Mouse (Mus musculus) thymus, postnatal 0 days (tissue): ENCODE data around the gene Eef2kmt. TPM values are rescaled to one million over a fixed set of nuclear protein-coding genes. Genes with fewer than 3 reads are reported as not detected.
"Not testable (repeated sequence)": the region's sequence is repeated elsewhere in the genome, so short reads cannot be mapped to it uniquely, and the experiment has no call there.

Experiments
- DNase-seq: peaks from one replicate; pipeline ENCODE4 v3.0.0-alpha.2; 2015; ENCODE audit warnings: low spot score
- polyA plus RNA-seq: library from polyadenylated mRNA; unstranded; fragments of >200 nt; fragmentation: Nextera tagmentation; extraction: Ambion mirVana; gene quantifications from 2 replicates; pipeline ENCODE4 v1.2.1, GENCODE M21; 2015

Gene Eef2kmt
- 13.9 and 15.5 TPM in 2 replicates for polyA plus RNA-seq

DNA sequence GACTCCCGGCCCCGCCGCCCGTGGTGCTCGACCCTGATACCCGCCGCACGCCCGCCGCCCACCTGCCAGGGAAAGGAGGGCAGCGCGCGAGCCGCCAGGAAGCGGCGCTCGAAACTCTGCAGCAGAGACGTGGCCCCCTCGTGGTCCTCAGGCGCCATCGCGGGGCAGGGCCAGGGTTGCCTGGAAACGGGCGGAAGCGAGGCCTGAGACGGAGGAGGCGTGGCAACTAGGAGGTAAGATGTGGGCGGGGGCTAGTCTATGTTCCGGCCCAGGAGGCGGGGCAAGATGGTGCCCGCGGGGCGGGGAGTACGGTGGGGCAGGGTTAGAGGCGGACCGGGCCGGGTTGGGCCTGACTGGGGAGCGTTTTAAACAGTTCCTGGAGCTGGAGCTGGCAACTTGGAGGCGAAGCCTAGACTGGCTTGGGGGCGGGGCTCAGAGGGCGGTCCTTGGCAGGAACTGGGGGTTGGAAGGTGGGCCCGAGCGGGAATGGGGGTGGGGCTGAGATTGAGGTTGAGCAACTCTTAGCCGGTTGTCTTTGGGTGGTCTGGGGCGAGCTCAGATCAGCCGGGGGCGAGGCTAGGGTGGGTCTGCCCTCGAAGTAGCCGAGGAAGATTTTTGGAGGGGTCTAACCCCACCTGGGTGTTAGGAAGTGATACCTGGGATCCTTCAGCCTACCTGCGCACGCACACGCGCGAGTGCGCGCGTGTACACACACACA lies at the start of gene Eef2kmt:
Eef2kmt (minus strand) TSS at position 205 of the 718 bp plus-strand sequence.
- DNase-seq, result peak; percentile 99

DNA sequence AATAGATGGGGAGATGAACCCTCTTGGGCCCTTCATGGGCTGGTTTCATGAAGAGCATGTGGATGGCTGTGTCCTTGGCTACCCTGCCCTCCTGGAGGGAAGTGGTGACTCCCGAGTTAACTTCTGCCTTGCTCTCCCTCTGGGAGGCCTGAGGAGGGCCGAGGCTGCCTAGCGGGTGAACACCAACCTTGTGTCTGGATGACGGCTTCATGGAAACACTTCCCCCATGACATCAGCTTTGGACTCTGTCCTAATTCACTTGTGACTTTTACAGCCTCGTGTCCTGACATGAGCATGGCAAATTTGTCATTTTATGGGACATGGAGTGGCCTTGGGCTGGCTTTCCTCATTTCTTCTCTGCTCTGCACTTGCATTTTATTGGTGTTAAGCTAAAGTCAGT lies 39.5 kb upstream of the Eef2kmt start:
- DNase-seq, result no peak

DNA sequence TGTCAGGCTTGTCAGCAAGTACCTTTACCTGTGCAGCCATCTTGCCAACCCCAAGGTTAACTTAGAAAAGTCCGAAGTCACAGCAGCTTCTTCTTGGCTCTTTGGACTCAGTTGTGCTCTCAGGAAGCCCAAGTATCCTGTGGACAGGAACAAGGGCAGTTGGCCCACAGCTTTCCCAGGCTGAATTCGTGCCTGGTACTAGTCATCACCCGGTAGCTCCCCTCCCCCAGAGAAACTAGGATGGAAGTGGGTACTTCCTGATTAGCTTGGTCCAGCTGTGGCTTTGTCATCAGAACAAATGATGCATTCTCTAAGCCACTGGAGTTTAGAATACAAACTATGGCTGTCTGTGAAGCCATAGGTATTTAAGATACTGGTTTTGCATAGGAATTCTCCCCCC lies 29.6 kb upstream of the Eef2kmt start:
- no peak for DNase-seq

DNA sequence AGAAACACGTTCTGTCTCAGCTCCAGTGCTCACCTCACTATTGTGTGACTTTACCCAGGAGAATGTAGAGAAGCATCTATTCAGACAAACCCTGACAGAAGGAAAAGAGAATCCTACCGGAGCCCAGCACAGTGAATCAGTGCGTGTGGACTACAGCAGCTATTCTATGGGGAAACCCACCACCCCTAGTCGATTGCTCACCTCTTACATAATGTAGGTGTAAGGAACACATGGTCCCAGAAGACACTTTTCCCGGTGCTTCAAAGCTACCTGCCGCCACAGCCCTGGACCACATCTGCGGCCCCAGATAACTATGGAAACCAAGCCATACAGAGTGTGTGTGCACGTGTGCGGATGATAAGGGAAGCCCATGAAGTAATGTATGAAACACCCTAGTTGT lies 26.9 kb upstream of the Eef2kmt start:
- DNase-seq, result no peak

DNA sequence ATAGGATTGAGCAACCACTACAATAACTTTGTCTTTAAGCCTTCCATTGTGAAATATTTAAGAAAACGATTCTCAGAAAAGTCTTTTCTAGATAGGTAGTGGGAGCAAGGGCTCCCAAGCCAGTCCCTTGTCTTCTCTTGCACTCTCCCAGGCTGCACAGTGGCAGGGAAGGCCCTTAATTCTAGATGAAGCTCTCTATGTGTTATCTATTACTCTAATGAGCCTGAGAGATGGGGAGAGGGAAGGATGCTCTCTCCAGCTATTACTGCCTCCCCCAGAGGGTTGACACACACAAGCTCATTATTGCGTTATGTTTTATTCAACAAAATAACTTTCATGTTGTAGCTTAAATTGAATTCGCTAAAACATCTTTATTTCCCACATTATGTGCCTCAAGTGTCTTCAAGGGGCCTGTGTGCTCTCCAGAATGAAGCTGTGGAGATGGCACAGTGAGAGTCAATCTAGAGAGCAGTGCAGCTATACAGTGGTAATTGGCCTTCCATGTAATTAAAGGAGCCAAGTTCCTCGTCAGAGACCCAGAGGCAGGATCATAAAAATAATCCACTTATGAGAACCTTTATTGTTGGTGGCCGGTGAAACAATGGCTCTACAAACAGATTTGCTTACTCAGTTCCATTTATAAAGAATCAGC lies 23.9 kb upstream of the Eef2kmt start:
- DNase-seq, result no peak

DNA sequence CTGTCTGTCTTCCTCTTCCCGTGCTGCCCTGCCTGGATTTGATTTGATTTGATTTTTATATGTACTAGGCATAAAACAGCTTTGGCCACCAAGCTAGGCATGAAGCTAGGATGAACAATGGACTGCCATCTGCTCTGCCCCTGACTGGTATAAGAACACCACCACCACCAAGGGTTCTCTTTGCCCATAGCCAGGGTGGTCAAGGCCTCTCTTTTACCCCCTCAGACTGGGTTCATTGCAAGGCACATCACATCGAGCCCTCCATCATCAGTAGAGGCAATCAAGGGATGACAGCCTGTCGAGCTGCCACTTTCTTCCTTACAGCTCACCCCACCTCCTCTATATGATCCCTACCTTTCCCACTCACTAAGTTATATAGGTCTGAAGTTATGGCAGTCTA lies 16.6 kb upstream of the Eef2kmt start:
- DNase-seq, result no peak

DNA sequence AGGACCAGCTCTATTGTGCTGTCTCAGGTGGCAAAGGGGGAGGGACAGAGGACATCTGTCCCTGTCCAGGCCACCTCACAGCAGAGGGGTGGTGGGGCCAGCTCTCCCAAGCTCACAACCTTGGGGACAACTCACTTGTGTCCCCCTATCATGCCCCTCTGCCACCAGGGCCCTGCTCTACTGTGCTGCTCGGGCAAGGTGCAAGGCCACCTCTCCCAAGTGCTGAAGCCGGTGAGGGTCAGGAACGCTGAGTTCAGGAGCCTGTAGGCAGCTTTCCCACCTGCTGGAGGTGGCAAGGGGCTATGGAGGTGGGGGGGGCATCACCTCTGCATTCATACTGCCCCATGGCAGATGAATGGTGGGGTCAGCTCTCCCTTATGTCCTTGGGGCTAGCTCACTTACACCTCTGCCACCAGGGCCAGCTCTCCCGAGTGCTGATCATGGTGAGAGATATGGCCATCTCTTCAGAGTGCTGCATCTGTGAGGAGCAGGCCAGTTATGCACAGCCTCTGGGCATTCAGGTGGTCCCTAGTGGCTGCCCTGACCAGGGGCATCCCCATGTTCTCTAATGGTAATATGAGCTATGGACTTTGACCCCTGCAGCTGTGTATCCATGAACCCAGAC lies 15.7 kb upstream of the Eef2kmt start:
- DNase-seq, result no peak

DNA sequence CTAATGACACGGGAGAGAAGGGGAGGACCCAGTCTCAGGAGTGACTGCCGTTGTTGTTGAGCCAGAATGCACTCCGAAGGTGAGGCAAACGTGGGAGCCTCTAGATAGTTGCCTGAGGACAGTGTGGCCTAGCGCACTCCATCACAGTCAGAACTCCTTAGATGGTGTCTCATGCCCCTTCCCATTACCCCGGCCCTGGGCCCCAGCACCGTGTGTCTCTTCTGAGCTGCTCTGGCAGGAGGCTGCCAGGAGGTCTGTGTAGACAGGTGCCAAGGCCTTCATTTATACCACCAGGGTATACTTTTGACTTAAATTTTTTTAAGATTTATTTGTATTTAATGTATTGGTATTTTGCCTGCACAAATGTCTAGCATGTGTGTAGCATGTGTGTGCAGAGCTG lies 8.1 kb upstream of the Eef2kmt start:
- DNase-seq, result no peak

DNA sequence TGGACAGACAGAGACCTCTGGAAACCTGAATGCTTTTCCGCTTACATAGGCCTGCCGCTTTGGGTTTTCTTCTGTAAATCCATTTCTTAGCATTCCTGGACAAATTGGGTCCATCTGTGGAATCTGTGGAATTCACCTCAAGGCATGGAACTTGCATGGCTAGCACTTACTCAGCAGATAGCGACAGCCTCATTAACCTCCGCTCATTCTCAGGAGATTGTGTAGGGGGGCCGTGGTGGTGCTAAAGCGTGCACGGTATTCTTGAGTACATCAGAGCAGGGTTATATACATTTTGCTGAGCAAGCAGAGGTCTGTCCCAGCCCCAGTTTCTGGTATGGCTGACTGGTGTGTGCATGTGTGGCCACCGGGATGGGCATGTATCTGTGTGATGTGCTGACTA lies 7.4 kb upstream of the Eef2kmt start:
- DNase-seq, result no peak

DNA sequence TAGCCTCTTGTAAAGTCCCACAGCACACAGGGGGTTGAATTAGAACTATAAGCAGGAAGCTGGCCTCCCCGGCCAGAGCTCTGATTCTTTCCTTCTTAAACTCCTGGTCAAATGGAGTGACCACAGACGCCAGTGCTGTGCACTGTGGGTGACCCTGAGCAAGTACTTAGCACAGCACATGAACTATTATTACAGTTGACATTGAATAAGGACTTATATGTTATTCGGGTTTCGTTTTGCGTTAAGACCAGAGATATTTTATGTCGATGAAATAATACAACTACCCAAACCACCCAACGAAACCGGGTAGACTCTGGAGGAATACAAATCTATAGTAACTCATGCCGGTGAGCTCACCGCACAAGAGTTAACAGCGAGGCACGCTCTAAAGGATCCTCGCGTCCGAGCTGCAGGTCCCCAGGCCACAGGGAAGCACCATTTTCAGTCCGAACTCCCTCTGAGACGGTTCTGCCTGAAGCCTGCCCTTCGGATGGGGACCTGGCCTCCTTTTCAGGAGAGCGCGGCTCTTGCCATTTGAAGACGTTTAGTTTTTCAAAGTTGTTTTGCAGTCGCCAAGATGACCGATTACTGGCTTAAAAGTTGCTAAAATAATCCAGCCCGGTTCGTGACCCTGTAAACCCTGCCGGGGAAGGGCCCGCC lies 572 bp downstream of the Eef2kmt start:
- DNase-seq, result no peak

DNA sequence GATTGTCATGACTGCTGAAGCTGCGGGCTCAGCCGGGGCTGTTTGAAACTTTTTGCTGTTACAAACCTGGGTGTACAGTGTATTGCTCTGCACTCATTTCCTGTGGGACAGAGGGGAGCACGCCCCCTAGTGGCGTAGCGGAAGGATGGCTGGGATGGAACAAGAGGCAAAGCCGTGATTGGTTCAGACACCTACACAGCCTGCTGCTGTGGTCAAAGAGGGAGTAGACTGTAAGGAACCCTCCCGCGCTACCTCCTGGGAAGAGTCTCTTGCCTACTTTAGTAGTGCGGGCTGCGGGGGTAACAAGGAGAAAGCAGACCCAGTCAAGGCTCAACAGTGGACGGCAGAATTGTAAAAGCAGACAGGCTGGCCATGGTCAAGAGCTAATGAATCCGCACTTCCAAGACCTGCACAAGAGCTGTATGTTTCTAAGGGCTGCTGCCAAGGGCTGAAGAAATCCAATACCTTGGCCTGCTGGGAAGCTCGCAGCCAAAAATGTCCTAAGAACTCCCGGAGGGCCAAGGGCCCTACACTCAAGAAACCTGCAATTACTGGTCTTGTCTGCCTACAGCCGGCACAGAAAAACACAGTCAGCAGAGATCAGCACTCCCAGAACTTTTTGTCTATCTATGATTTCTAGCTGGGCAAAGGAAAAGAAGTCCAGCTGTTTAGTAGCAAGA lies 1.3 kb downstream of the Eef2kmt start:
- DNase-seq, result peak; percentile 90

DNA sequence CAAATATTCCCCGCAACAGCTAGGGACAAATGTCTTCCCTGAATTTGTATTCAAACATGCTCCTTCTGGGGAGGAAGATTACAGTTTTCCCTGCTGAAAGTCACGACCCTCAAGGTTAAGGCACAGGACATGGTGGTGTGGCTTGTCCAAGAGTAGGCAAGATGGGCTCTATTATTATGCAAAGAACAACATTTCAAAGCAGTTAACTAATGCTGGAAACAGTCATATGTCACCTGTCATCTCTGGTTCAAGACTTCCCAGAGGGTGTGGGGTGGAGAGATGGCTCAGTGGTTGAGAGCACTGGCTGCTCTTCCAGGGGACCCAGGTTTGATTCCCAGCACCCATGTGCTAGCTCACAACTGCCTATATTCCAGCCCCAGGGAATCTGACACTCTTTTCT lies 3.5 kb downstream of the Eef2kmt start:
- no peak for DNase-seq

DNA sequence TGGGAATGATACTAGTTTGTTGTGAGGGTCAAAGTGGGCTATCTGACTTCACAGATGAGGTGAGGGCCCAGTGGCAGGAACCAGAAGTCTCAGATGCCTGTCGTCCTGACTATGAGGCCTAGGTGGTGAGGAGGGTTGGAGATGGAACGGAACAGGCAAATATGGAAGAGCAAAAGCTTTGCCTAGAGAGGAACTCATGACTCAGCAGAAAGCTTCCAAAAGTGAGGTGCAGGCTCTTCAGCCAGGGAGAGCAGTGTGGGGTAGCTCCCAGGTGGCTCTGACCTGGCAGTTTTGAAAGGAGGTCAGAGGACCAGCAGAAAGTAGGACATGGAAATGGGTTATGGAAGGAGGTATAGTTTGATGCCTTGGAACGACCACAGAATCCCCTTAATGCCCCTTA lies 4.9 kb downstream of the Eef2kmt start:
- no peak for DNase-seq

DNA sequence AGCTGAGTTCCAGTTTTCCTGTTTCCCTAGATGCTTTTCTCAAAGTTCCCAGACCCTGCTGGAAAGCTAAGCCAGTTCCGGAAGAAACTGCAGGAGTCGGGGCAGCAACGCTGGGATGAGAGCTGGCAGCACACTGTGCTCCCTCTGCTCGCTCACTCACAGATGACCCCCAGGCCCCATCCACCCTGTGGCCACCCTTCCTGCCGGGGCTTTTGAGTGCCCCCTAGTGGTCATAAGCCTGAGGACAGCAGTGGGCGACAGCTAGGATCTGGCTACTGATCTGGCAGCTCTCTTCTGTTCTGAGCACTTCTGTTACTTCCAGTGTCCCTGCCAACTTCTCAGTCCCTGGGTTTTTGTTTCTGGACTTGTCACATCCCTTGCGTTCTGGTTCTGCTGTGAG lies 11.4 kb downstream of the Eef2kmt start:
- peak; percentile 43 for DNase-seq

DNA sequence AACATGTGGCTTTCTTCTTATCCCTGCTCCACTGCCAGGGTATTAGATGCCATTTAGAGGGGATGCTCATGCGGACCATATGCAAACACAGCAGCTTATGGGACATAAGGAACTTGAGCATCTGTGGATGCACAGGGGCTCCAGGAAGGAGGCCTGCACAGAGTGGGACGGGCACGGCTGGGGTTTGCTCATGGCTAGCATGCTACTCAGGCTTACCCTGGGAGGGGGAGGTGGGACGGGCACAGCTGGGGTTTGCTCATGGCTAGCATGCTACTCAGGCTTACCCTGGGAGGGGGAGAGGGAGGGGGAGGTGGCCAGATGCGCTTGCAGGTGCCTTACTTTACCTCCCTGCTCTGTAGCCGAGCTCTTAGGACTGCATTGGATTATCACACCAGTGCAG lies 12.9 kb downstream of the Eef2kmt start:
- DNase-seq, result no peak

DNA sequence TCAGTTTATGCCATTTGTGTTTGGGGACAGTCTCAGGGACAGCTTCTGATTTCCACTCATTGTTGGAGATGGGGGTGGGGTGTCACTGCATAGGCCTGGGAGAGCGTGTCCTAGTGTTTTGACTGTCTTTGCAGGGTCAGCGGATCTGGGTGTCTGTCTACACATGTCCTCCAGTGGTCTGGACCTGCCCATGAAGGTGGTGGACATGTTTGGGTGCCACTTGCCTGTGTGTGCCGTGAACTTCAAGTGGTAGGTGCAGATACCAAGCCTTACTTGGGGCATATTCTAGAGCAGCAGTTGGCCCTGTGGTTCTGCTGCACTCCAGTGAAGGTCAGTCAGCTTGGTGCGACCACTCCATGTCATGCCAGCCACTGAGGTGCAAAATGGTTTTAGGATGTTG lies 13.4 kb downstream of the Eef2kmt start:
- DNase-seq, result no peak

DNA sequence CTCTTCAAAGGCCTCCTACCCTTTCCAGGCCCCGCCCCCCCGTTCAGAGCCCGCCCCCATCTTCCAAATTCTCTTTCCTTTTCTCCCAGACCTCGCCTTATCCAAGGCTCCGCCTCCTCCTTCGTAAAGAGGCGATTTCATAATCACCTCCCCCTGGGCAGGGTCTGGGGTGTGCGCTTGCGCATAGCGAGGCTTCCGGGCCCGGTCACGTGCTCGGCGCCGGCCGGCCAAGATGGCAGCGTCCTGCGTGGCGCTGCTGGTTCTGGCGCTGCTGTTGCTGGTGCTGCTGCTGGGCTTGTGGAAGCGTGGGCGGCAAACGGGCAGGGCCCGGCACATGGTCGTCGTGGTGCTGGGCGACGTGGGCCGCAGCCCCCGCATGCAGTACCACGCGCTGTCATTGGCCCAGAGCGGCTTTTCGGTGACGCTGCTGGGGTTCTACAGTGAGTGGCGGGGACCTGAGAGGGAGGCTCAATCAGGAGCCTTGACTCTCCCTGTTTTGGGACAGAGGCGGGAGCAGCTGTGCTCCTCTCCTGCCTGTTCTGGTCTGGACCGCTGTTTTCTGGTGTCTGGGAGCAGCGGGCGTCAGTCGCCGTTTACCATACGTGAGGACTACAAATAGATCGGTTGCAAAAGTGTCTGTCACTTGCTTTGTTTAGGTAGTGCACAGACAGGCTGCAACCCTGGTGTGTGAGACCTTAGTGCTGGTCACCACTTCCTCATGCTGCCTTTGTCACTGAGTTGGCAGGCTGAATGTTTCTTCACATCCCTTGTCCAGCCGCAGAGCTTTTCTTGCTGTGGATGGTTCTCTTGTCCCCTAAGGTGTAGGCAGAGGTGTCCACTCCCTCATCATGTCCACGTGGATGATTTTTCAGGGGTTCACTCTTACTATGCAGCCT lies 22.1 kb downstream of the Eef2kmt start, which contains the start of gene Alg1:
Alg1 (plus strand) TSS at position 204 of the 896 bp plus-strand sequence.
- peak; percentile 92 for DNase-seq

DNA sequence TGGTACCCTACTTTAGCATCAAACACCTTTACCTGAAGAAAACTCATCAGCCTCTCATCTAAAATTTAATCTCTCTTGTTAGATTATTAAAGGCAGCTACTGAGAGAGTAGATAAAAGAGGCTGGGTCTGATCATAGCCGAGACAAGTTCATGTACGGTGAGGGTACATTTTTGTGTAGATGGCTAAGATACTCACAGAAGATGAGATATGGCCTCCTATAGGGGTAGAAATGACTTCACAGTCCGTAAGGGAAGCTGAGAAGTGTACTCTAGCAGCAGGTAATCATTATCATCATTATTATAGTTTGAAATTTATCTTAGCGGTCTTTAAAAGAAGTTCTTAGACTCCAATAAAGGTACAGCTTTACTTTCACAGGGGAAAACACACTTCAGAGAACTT lies 22.8 kb downstream of the Eef2kmt start:
- DNase-seq, result no peak

DNA sequence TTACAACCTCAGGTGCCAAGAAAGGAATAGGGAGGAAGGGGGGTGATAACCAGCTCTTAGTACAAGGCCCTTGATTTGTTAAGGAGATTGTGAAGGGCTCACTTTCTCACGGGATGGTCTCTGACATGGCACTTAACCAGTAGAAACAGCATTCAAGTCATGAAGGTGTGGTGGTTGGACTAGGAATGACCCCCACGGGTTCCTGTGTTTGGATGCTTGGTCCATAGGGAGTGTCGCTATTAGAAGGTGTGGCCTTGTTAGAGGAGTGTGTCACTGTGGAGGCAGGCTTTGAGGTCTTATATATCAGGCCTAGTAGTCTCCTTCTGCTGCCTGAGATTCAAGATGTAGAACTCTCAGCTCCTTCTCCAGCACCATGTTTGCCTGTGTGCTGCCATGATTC lies 27.7 kb downstream of the Eef2kmt start:
- DNase-seq, result not testable (repeated sequence)

DNA sequence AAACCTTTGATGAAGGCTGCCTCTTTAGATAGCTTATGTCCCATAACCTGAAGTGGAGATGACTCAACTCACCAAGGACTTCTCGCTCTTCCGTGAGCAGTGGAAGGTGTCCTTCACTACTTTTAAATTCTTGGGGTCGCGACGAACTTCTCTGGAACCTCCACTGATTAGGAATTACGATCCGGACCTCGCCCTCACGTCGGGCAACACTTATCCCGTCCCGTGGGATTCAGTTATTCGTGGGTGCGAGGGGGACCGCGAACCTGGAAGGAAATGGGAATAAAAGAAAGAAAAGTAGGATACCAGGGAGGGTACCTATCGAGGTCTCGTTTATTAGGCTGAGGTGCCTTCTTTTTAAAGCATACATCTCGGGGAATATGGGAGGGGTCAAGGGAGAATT lies 28.3 kb downstream of the Eef2kmt start:
- not testable (repeated sequence) for DNase-seq
